Mouse (Mus musculus): ENCODE data around the gene Olfr11. TPM values are rescaled to one million over a fixed set of nuclear protein-coding genes. Genes with fewer than 3 reads are reported as not detected.

The Olfr11 gene
- total RNA-seq (2021) = not detected

DNA sequence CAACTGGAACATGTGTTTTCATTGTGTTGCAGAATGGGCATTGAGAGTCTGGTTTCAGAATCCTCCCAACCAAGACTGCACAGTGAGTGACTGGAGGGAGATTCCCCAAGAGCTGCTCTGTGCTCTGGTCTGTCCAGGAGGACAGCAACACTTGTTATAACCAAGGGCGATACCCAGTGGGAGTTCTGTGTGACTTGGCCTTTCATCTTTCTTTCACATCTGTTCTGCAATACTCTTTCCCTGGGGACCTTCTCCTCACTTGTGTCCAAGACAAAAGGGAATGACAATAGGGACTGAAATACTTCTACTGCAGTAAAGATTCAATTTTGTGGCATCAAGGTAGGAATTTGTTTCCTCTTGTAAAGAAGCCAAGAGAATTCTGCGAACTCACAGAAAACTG is at the start of gene Olfr11:
Olfr11 (minus strand) TSS at position 101 of the 400 bp plus-strand sequence.
- no peak for DNase-seq

DNA sequence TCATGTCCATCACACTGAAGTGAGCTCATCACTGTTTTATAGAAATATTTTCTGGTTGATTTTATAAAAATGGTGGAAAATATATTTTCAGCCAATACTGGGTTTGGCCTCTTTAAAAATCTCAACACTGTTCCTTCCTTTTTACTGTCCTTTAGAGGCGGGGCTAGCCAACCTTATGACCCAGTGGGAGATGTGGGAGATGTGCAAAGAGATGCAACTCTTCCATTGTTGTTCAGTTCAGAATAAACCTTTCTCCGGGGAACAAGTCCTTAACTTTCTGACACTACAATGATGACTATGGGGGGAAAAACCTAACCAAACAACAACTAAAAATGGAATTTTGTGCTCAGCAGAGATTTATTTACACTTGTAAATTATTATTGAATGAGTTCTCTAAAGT is 35.0 kb upstream of the Olfr11 start, which contains the start of gene Olfr1360:
Olfr1360 (minus strand) TSS at position 101 of the 400 bp plus-strand sequence.
- DNase-seq = no peak

DNA sequence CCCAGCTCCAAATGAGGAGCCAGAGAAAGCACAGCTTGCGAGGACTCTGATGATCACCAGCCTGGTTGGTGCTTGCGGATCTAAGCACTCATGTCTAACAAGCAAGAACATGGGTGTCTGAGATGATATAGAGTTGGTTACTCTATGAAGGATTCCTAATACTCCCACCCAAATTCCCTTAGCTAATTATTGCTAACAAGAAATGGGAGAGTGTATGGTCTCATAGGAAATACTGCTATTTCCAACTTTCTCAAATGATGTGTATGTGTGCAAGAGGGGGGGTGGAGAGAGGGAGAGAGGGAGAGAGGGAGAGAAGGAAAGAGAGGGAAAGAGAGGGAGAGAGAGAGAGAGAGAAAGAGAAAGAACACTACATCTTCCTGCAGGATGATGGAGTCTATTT is 21.0 kb upstream of the Olfr11 start, which contains the start of gene Olfr1361:
Olfr1361 (minus strand) TSS at position 101 of the 400 bp plus-strand sequence.
- DNase-seq = no peak

DNA sequence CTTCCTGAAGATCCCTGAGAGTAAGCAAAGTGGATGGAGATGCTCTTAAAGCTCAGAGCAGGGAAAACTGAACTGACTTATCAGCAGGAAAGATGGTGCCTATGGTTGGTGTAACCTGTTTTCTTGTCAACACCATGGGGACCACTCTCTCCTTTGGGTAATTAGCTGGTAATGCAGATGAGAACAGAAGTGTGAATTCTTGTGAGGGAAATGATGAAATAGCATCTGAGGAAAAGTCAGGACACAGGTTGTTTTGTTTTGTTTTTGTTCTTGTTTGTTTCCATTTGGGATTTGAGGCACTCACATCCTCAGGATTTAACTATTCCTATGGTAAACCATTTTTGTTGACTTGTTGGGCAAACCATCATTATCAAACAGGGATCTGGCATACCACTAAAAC is 28.4 kb downstream of the Olfr11 start, which contains the start of gene Olfr1362:
Olfr1362 (minus strand) TSS at position 101 of the 400 bp plus-strand sequence.
- DNase-seq = no peak

DNA sequence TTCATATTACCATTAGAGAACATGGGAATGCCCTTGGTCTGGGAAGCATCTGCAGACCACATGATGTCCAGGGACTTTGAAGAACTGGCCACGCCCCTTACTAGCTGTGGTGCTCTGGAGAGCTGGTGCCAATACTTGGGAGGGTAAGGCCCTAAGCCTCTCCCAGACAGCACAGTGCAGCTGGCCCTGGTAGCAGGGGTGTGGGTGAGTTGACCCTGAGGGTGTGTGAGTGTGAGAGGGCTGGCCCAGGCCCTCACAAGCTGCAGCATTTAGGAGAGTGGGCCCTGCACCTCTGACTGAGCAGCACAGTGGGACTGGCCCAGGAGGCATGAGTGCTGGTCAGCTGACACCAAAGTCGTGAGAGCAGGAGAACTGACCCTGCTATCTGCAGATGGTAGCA is 50.7 kb downstream of the Olfr11 start:
- no peak for DNase-seq

Other genes with a start within 250 kb of the Olfr11 start
- 10 to 100 TPM; 39.7 to 46.2 TPM for gene Zkscan3, start 239.8 kb downstream of the Olfr11 start, total RNA-seq (2021)
- gene Pgbd1, start 201.5 kb downstream of the Olfr11 start, total RNA-seq (2021) = 1 to 10 TPM; 1.1 to 1.5 TPM
- 10 to 100 TPM; 52.3 to 53.5 TPM for gene Zscan26, start 188.8 kb downstream of the Olfr11 start, total RNA-seq (2021)
- gene Nkapl, start 174.0 kb downstream of the Olfr11 start, total RNA-seq (2021) = 1 to 10 TPM in 1 of 2 experiments, under 1 TPM in 1; 0.78 to 1.2 TPM
- gene Zkscan4, start 163.6 kb downstream of the Olfr11 start, total RNA-seq (2021) = 1 to 10 TPM; 6.1 to 7.0 TPM
- not detected for gene Gm10065, start 163.1 kb downstream of the Olfr11 start, total RNA-seq (2021)
- gene AK157302, start 147.3 kb downstream of the Olfr11 start, total RNA-seq (2021) = 10 to 100 TPM; 21.6 to 23.2 TPM
- gene Gm11273, start 141.1 kb downstream of the Olfr11 start, total RNA-seq (2021) = 10 to 100 TPM; 49.1 to 63.4 TPM
- 10 to 100 TPM; 18.3 to 19.9 TPM for gene Zkscan8, start 111.4 kb downstream of the Olfr11 start, total RNA-seq (2021)
- gene Olfr1366, start 99.7 kb downstream of the Olfr11 start, total RNA-seq (2021) = not detected
- gene Olfr1535, start 82.6 kb downstream of the Olfr11 start, total RNA-seq (2021) = not detected
- not detected for gene Olfr1364, start 60.8 kb downstream of the Olfr11 start, total RNA-seq (2021)
- gene Olfr1362, start 28.5 kb downstream of the Olfr11 start, total RNA-seq (2021) = not detected
- gene Olfr1361, start 20.9 kb upstream of the Olfr11 start, total RNA-seq (2021) = not detected
- gene Olfr1360, start 34.9 kb upstream of the Olfr11 start, total RNA-seq (2021) = not detected
- gene Olfr1359, start 55.6 kb upstream of the Olfr11 start, total RNA-seq (2021) = not detected
- gene Hist1h2bl, start 73.6 kb upstream of the Olfr11 start, total RNA-seq (2021) = 10 to 100 TPM; 20.4 to 37.0 TPM
- 10 to 100 TPM; 37.8 to 44.6 TPM for gene Hist1h2ai, start 73.9 kb upstream of the Olfr11 start, total RNA-seq (2021)
- 10 to 100 TPM; 57.9 to 69.3 TPM for gene Hist1h3h, start 75.1 kb upstream of the Olfr11 start, total RNA-seq (2021)
- gene Hist1h2bm, start 79.5 kb upstream of the Olfr11 start, total RNA-seq (2021) = 1 to 10 TPM; 4.3 to 6.2 TPM
- gene Hist1h4j, start 92.5 kb upstream of the Olfr11 start, total RNA-seq (2021) = 10 to 100 TPM; 15.7 to 17.9 TPM
- gene Hist1h4k, start 108.0 kb upstream of the Olfr11 start, total RNA-seq (2021) = 100 to 1,000 TPM; 266 to 292 TPM
- gene Hist1h2ak, start 111.3 kb upstream of the Olfr11 start, total RNA-seq (2021) = 10 to 100 TPM; 13.2 to 18.7 TPM
- 10 to 100 TPM in 1 of 2 experiments, 1 to 10 TPM in 1; 5.4 to 10.8 TPM for gene Hist1h2bn, start 111.6 kb upstream of the Olfr11 start, total RNA-seq (2021)
- gene Hist1h1b, start 138.1 kb upstream of the Olfr11 start, total RNA-seq (2021) = 1 to 10 TPM; 6.4 to 8.5 TPM
- gene Hist1h3i, start 140.9 kb upstream of the Olfr11 start, total RNA-seq (2021) = 10 to 100 TPM; 56.6 to 72.6 TPM
- gene Hist1h2an, start 144.7 kb upstream of the Olfr11 start, total RNA-seq (2021) = 1 to 10 TPM in 1 of 2 experiments, not detected in 1; 2.6 TPM
- gene Hist1h2bp, start 144.9 kb upstream of the Olfr11 start, total RNA-seq (2021) = 10 to 100 TPM in 1 of 2 experiments, 1 to 10 TPM in 1; 7.8 to 11.4 TPM
- 10 to 100 TPM; 49.4 to 52.0 TPM for gene Hist1h2bq, start 167.7 kb upstream of the Olfr11 start, total RNA-seq (2021)
- 10 to 100 TPM in 1 of 2 experiments, not detected in 1; 19.5 TPM for gene Hist1h2ao, start 167.9 kb upstream of the Olfr11 start, total RNA-seq (2021)
- gene Hist1h4m, start 169.2 kb upstream of the Olfr11 start, total RNA-seq (2021) = 100 to 1,000 TPM; 229 to 282 TPM
- gene Hist1h4n, start 189.7 kb upstream of the Olfr11 start, total RNA-seq (2021) = 10 to 100 TPM; 29.3 to 57.3 TPM
- 10 to 100 TPM; 34.7 to 45.0 TPM for gene Hist1h2ap, start 191.0 kb upstream of the Olfr11 start, total RNA-seq (2021)
- gene Hist1h2br, start 191.2 kb upstream of the Olfr11 start, total RNA-seq (2021) = 10 to 100 TPM; 49.6 to 51.2 TPM